Mouse (Mus musculus): Measurements from ENCODE around the gene Dapp1.

The Dapp1 gene

DNA sequence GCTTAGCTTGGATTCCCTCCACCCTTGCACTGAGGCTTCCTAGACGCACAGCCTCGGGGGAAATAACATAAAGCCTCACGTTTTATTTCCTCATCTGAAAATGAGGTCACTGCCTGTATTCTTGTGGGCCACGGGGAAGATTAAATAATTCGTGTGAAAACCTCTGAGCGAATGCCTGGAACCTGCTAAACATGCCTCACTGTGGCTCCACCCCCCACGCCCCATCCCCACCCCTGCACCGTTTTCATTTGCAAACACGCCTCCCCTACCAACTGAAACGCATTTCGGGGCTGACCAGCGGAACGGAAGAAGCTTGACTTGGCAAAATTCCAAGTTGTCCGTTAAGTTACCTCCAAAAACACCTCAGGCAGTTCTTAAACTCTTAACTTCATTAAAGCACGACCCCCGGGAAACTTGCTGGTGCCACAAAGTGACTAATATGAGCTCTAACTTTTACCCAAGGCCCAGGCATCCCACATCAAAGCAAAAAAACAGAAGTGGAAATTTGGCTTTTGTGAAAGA is 25.7 kb downstream of the Dapp1 start:
- in situ Hi-C loops (cut with MboI, MseI): no loop called here

- in situ Hi-C loops (cut with MboI, MseI): loop anchor here (5.0 kb wide), 1 partner anchor 37 kb away; the partner anchor contains the start of gene Lamtor3
Measured at GRCm38 (mm10) chr3:137954256-137954916, 27.0 kb downstream of the Dapp1 start.

- in situ Hi-C loops (cut with MboI, MseI): loop anchor here (5.0 kb wide), 1 partner anchor 36 kb away; the partner anchor contains the start of gene Lamtor3
Measured at GRCm38 (mm10) chr3:137952914-137953880, 28.1 kb downstream of the Dapp1 start.

- in situ Hi-C loops (cut with MboI, MseI): loop anchor here (5.0 kb wide), 1 partner anchor 35 kb away; the partner anchor contains the start of gene Lamtor3
Measured at GRCm38 (mm10) chr3:137952225-137952913, 29.0 kb downstream of the Dapp1 start.

GRCm38 (mm10) chr3:137951819-137952218 is 29.5 kb downstream of the Dapp1 start:
- in situ Hi-C loops (cut with MboI, MseI): loop anchor here (5.0 kb wide), 1 partner anchor 35 kb away; the partner anchor contains the start of gene Lamtor3

DNA sequence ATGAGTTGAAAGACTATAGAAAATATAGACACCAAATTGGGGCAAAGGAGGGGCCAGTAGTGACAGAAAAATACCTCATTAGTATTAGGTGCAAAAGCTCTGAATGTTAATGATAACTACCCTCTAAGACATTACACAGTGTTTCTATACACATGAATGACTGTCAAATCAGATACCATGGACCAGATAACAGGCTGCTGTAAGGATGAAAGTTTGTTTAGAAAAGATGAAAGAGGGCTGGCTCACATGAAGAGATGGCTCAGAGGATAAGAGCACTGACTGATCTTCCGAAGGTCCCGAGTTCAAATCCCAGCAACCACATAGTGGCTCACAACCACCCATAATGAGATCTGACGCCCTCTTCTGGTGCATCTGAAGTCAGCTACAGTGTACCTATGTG is 30.0 kb downstream of the Dapp1 start:
- in situ Hi-C loops (cut with MboI, MseI): loop anchor here (5.0 kb wide), 1 partner anchor 34 kb away; the partner anchor contains the start of gene Lamtor3

DNA sequence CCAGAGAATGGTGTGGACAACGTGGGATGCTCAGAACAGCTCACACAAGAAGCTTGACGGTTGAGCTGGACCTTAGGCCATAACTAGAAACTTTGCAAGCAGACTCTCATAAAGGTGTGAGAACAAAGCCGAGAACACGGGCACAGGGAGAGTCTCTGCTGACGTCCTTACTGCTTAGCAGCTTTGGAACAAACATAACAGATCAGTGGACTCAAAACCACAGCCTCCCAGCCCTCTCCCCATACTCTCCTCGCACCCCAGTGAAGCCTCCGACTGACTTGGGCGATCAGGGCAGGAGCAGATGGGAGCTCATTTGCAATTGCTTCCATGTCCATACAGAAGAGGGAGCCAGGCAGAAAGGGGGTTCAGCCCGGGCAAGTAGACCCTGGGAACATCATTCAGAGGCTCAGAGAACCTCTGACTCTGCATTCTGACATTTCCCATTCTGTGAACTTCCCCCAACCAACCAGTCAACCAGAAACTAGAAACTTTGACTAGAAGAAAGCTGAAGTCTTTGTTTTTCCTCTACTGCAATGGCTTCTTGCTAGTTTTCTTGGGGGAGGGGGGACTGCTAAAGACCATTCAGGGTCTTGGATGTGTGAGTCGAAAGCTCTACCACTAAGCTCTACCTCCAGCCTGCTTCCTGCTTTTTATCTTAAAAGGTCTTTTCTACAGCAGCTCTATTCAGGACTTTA is 31.0 kb downstream of the Dapp1 start:
- in situ Hi-C loops (cut with MboI, MseI): loop anchor here (5.0 kb wide), 1 partner anchor 33 kb away; the partner anchor contains the start of gene Lamtor3

DNA sequence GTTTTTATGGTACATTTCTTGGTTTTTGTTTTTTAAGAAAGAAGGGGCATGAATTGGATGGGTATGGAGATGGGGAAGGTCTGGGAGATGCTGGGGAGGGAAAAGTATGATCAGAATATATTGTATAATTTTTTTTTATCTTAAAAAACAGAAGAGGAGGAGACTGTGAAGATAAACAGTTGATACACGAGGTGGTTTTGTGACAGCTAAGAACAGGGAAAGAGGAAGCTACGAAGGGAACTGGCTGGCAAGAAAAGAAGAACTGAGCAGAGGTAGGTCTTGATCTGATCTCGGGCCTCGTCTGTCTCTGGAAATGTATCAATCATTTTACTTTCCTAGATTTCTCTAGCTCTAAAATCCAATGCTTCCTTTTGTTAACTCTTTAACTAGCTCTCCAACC is 33.8 kb downstream of the Dapp1 start:
- in situ Hi-C loops (cut with MboI, MseI): no loop called here

DNA sequence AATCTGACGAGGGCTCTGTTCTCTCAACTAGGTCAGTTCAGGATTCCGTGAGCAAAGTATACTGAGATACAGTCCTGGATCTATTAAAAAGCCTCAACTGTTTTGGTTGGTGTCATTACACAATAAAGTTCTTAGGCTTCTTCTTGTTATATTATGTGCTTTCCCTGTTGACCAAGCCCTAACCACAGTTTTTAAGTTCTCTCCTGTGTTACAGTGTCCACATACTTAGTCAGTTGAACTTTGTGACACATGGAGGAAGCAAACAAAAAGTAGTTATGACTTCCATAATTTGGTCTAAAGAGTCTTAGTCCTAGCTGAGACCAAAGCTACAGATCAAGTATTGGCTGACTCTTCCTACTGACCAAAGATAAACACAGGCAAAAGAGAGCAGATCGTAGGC is 34.5 kb downstream of the Dapp1 start:
- in situ Hi-C loops (cut with MboI, MseI): no loop called here

DNA sequence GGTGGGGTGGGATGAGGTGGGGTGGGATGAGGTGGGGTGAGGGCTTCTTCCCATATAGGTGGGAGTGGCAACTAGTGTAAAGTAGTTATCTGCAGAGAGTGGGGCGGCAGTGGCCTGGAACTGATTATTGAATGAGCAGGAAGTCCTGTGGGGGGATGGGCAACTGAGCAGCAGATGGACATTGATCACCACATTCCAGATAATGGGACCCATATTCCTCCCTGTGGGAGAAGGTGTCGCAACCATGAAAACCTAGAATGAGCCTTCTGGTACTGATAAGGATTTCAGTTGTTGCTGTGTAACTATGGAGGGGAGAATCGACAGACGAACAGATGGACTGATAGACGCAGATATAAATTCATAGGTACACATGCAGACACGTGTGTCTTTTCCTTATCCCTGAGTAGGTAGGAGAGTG is 37.6 kb downstream of the Dapp1 start:
- in situ Hi-C loops (cut with MboI, MseI): no loop called here

- in situ Hi-C loops (cut with MboI, MseI): no loop called here
Measured at GRCm38 (mm10) chr3:137942098-137942622, 39.2 kb downstream of the Dapp1 start.

GRCm38 (mm10) chr3:137941555-137941954 is 39.8 kb downstream of the Dapp1 start:
- in situ Hi-C loops (cut with MboI, MseI): no loop called here

- in situ Hi-C loops (cut with MboI, MseI): no loop called here
Measured at GRCm38 (mm10) chr3:137940757-137941156, 40.6 kb downstream of the Dapp1 start.

- in situ Hi-C loops (cut with MboI, MseI): no loop called here
Measured at GRCm38 (mm10) chr3:137938608-137939007, 42.7 kb downstream of the Dapp1 start.

DNA sequence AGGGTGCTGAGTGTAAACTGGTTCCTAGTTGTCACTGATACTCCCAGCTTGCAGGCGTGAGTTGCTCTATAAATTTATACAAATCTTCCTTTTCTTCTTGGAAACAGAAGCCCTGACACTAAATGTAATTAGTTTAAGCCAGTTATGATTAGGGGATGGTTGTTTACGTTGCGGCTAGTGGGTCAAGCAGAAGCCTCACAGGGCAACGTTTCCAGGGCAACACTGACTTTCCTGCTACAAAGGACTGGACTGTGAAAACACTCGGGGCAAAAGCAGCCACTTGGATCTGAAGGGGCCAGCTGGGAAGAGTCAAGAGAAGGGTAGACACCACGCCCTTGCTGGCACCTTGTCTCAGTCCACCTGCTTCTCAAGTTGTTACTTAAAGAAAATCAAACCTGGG is 44.8 kb downstream of the Dapp1 start:
- in situ Hi-C loops (cut with MboI, MseI): no loop called here

GRCm38 (mm10) chr3:137935570-137936525 is 45.5 kb downstream of the Dapp1 start:
- in situ Hi-C loops (cut with MboI, MseI): no loop called here

GRCm38 (mm10) chr3:137933986-137934385 is 47.4 kb downstream of the Dapp1 start:
- in situ Hi-C loops (cut with MboI, MseI): no loop called here

GRCm38 (mm10) chr3:137932748-137933147 is 48.6 kb downstream of the Dapp1 start:
- in situ Hi-C loops (cut with MboI, MseI): no loop called here

GRCm38 (mm10) chr3:137929940-137930339 is 51.4 kb downstream of the Dapp1 start:
- in situ Hi-C loops (cut with MboI, MseI): loop anchor here (10.0 kb wide), 1 partner anchor 1105 kb away; no protein-coding TSS in a partner anchor

All from T-helper 1 cell (primary cell).